Mouse (Mus musculus): ENCODE results near the gene Defb6.

Gene Defb6

GRCm38 (mm10) chr8:19225161-19225560, at the start of gene Defb6:
Defb6 (plus strand) TSS chr8:19225478.
- DNase-seq (ENCODE audit: low spot score), result no peak

DNA sequence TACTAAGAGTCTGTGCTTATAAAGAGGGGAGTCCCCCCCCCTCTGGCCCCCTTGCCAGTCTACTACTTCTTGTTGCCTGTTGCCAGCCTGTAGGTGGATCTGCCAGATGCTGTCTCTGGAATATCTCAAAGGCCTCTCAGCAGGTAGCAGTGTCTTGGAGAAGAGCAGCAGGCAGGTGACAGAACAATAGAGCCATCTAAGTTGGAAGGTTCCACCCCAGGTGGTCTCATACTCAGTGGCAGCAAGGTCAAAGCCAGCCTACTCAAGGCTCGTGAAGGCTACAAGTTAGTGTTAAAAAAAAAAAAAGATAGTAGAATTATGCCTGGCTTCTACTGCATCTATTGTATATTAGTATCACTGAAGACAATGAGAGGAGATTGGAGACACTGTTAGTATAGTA, 12.8 kb downstream of the Defb6 start:
- DNase-seq (ENCODE audit: low spot score), result no peak

GRCm38 (mm10) chr8:19239616-19240015, 14.3 kb downstream of the Defb6 start, which contains the start of gene Defb46:
Defb46 (plus strand) TSS chr8:19239916.
- DNase-seq (ENCODE audit: low spot score), result no peak

DNA sequence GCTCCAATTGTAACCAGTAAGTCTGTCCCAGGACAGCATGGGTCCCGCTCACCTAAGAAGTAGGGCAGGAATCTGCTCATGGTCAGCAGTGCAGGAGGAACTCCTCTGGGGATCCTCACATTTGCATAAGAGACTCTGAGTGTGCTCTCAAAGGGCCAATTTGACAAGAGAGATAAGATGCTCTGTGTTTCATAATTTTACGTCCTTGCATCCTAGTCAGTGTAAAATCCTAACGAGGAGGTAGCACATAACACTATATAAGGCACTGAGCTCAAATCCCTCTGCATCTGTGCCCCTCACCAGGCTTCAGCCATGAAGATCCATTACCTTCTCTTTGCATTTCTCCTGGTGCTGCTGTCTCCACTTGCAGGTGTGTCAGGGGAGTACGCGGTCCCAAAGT, 22.0 kb downstream of the Defb6 start, which contains the start of gene Defb5:
Defb5 (plus strand) TSS at position 301 of the 400 bp plus-strand sequence.
- no peak for DNase-seq (ENCODE audit: low spot score)

DNA sequence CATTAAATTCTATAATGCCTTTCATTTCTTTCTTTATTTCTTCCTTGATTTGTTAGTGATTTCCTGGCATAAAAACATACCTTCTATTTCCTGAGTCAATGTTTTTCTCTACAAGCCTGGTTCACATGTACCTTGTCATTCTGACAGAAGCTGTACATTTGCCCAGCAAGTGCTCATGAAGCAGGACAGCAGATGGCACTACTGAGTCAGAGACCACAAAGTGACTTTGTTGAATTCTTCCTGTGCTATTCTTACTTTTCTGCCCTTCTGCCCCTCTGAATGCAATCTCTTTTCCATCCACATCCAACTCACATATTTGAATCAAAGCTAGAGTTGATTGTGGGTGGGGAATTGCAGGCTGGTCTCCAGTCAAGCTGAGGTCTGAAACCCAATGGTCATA, 32.9 kb downstream of the Defb6 start:
- DNase-seq (ENCODE audit: low spot score), result no peak

DNA sequence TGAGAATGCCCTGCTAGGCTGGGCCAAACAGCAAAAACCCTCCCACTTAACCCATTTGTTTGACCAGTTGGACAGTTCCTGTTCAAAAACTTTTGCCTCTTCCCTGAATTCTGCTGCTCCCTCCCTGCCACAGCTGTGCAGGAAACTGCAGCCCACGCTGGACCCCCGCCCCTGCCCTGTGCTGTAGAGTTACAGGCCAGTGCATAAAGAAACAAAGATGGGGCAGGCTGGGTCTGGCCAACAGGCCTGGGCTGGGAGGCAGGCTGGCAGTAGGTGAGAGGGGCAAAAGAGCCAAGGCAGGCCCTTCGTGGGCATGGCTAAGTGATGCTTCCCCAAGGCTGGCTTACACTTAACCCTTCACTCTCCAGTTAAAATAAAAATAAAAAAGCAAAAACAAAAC, 34.4 kb downstream of the Defb6 start:
- DNase-seq (ENCODE audit: low spot score), result no peak

Data from layer of hippocampus, adult 9-10 months (tissue).